Mouse (Mus musculus) spleen, adult 2 months (tissue): ENCODE measurements at regions not wholly inside any gene's neighbourhood (a gene's known extent, or its start where the extent isn't known, plus 50 kb on each side); places are given as distances from the start of the nearest gene placed in this dataset.

ENCODE experiments used
- DNase-seq, 2 experiments: peaks; one replicate each; pipeline versions ENCODE4 v3.0.0 to v3.0.0-alpha.2; 2012 to 2021; ENCODE audit warnings: low spot score in 2 of 2, low read depth in 1 of 2
- H3K27ac ChIP-seq: fragments of 200-500 bp; 2 replicates; pipeline ENCODE4 v1.5.1; 2012; ENCODE audit warnings: low read length, inconsistent platforms; ENCODE audit not compliant: insufficient read depth
- H3K27me3 ChIP-seq: fragments of 200-500 bp; 2 replicates; pipeline ENCODE4 v1.6.1; 2012; ENCODE audit warnings: mild to moderate bottlenecking, moderate library complexity, low read length, inconsistent platforms; ENCODE audit not compliant: control insufficient read depth, insufficient read depth
- H3K36me3 ChIP-seq: fragments of 200-500 bp; 2 replicates; pipeline ENCODE4 v1.6.1; 2012; ENCODE audit warnings: mild to moderate bottlenecking, low read length, inconsistent platforms; ENCODE audit not compliant: control insufficient read depth, insufficient read depth
- H3K4me1 ChIP-seq: fragments of 200-500 bp; 2 replicates; pipeline ENCODE4 v1.6.1; 2011; ENCODE audit warnings: inconsistent platforms; ENCODE audit not compliant: control insufficient read depth, insufficient read depth, insufficient read length
- H3K4me3 ChIP-seq: fragments of 200-500 bp; 2 replicates; pipeline ENCODE4 v1.5.1; 2011; ENCODE audit warnings: mild to moderate bottlenecking, inconsistent platforms; ENCODE audit not compliant: insufficient read depth, insufficient read length; ENCODE audit errors: extremely low read depth
- CTCF ChIP-seq: fragments of 200-500 bp; IDR thresholded peaks from 2 replicates; pipeline ENCODE4 v1.5.1; 2011; ENCODE audit warnings: mild to moderate bottlenecking, inconsistent platforms; ENCODE audit not compliant: insufficient read depth, insufficient read length, insufficient replicate concordance; ENCODE audit errors: extremely low read depth
- POLR2A ChIP-seq: fragments of 200-500 bp; IDR thresholded peaks from 2 replicates; pipeline ENCODE4 v1.6.1; 2011; ENCODE audit warnings: low read depth, low read length, inconsistent platforms
- WGBS: fragments of 180-500 bp; shearing (Covaris S2); methylation state at CpG from one replicate; pipeline ENCODE4 v1.1.7; 2018; 5-methylcytosine and 5-hydroxymethylcytosine counted together

DNA sequence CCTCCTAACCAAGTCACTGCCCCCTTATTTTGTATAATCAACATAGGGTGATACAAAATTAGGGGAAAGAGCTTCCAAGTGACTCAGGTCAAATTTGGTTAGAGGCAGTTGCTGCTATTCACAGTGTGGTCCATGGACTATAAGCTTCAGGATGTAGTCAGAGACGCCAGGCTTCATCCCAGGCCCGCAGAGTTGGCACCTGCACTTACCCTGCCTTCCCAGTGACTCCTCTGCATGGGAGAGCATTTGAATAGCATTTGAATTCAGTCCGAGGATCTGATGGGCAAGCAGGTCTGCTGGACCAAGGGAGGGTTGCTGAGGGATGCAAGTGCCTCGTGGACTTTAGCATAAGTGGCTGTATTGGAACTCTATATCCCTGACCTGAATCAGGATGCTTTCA is 181.8 kb downstream of the 1810013L24Rik start:
- no peak for DNase-seq
- H3K27me3 ChIP-seq, result no peaks in the 10 kb centered on the region
- TF ChIP-seq POLR2A, result no peak
- H3K4me3 ChIP-seq, result no peak overlapping the region
- no peaks in the 10 kb centered on the region for H3K4me1 ChIP-seq
- 76% methylated on average over 4 of the region's 4 CpGs for WGBS
- H3K36me3 ChIP-seq, result no peaks in the 10 kb centered on the region
- no peak overlapping the region for H3K27ac ChIP-seq

DNA sequence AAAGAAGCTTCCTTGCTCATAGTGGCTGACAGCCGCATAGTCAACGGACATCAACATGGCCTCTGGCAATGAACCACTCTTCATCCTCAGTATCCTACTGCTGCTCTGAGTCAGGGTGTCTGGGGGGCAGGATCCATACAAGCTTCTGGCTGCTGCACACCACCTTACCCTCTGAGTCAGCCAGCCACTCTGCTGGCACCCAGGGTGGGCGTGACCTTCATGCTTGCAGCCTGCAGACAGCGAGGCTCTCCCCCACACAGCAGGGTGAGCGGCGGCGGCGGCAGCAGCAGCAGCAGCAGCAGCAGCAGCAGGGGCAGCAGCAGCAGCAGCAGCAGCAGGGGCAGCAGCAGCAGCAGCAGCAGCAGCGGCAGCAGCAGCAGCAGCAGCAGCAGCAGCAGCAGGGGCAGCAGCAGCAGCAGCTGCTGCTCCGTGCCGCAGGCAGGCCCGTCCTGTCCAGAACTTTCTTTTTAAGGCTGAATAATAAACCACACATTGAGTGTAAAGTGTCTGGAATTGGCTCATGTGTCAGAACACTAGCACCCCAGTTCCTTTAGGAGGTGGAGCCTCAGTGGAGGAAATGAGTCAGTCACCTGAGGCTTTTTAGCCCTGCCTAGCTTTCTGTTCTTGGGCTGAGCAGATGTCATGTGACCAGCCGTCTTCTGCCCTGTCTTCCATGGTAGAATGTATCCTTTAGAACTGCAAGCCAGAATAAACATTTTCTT is 186.3 kb downstream of the 1810013L24Rik start:
- no peak for DNase-seq
- H3K4me1 ChIP-seq, result no peaks in the 10 kb centered on the region
- no peaks in the 10 kb centered on the region for H3K27me3 ChIP-seq
- no peaks in the 10 kb centered on the region for H3K36me3 ChIP-seq
- no peak for TF ChIP-seq POLR2A
- no peak for TF ChIP-seq CTCF
- 84% methylated on average over 13 of the region's 13 CpGs for WGBS
- no peak overlapping the region for H3K4me3 ChIP-seq
- H3K27ac ChIP-seq, result no peak overlapping the region

DNA sequence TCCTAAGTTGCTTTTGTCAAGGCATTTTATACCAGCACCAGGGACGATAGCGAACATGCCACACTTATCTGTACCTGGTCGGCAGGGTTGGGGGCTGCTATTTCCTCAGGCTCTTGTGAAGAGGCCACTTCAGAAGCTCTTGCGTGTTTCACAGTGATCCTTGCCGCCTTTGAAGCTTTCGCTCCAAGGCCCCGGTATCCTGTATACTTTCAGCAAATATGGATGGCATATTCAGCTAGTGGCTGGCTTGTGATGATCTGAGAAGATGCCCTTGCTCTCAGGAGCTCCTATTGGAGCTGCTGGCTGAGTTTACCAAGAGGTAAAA is 186.8 kb downstream of the 1810013L24Rik start:
- no peaks in the 10 kb centered on the region for H3K4me1 ChIP-seq
- no peaks in the 10 kb centered on the region for H3K27me3 ChIP-seq
- no peaks in the 10 kb centered on the region for H3K36me3 ChIP-seq
- WGBS, result 95% methylated on average over 7 of the region's 7 CpGs
- DNase-seq, result no peak
- no peak overlapping the region for H3K4me3 ChIP-seq
- TF ChIP-seq CTCF (no peak), POLR2A (no peak)
- H3K27ac ChIP-seq, result no peak overlapping the region

DNA sequence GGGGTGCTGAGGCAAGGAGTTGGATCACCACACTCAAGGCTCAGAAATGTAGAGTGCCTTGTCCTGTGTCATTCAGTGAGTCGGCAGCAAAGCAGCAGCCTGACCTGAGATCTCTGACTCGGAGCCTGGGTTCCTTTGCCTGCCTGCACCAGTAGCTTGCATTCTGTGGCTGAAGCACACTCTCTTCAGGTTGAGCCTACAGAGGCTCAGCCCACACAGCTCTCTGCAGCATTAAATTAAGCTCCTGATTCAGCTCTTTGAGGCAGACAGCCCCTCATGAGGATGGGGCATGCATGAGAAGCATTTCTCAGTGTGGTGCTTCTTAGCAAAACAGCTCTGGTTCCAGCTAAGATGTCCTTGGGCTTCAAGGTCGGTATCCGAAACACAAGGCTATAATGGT is 200.8 kb downstream of the 1810013L24Rik start:
- H3K27me3 ChIP-seq, result 0 out of 2 replicates have a peak, but pooled peaks cover 1% of the 10 kb centered on the region
- no peaks in the 10 kb centered on the region for H3K4me1 ChIP-seq
- WGBS, result 75% methylated on average over 4 of the region's 4 CpGs
- TF ChIP-seq POLR2A (no peak), CTCF (no peak)
- DNase-seq, result no peak
- H3K36me3 ChIP-seq, result no peaks in the 10 kb centered on the region
- H3K4me3 ChIP-seq, result no peak overlapping the region
- H3K27ac ChIP-seq, result no peak overlapping the region

DNA sequence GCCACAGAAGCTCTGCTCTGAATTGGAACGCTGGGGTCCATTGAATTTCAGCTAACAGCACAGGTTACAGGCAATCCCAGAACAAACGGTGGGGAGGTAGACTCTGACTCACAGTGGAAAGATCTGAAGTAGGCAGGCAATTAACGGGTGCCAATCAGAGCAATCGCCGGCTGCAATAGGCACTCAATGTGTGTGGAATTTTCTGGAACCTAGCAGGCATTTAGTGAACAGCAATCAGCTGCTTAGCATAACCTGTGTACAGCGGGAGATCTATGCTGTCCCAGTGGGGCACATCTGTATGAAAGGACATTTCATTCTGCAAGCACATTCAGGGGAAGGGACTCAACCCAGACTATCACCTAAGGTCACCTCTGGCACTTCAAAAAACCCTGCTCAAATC is 213.4 kb downstream of the 1810013L24Rik start:
- Histone ChIP-seq H3K27ac (no peak overlapping the region), H3K4me1 (no peaks in the 10 kb centered on the region), H3K27me3 (no peaks in the 10 kb centered on the region), H3K36me3 (no peaks in the 10 kb centered on the region), H3K4me3 (no peak overlapping the region)
- TF ChIP-seq CTCF (no peak), POLR2A (no peak)
- WGBS, result 78% methylated on average over 6 of the region's 6 CpGs
- DNase-seq, result no peak

DNA sequence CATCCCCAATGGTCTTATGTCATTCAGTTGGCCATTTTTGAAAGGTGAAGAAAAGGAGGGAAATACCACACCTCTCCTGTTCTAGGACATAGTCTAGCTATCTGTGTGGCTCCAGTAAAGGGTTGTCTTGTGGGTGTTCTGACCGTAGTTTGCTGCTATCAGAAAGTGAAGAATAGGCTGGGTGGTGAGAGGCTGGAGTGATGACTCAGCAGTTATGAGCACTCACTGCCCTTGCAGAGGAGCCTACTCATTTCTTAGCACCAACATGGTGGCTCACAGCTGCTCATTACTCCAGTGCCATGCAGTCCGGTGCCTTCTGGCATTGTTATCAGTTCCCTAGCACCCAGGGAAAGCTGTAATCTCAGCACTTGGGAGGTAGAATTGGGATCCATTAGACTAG is 217.0 kb downstream of the 1810013L24Rik start:
- no peak for TF ChIP-seq CTCF
- TF ChIP-seq POLR2A, result no peak
- Histone ChIP-seq H3K4me1 (no peaks in the 10 kb centered on the region), H3K27ac (no peak overlapping the region), H3K27me3 (no peaks in the 10 kb centered on the region), H3K4me3 (no peak overlapping the region), H3K36me3 (no peaks in the 10 kb centered on the region)
- 76% methylated on average over 2 of the region's 2 CpGs for WGBS
- DNase-seq, result no peak

DNA sequence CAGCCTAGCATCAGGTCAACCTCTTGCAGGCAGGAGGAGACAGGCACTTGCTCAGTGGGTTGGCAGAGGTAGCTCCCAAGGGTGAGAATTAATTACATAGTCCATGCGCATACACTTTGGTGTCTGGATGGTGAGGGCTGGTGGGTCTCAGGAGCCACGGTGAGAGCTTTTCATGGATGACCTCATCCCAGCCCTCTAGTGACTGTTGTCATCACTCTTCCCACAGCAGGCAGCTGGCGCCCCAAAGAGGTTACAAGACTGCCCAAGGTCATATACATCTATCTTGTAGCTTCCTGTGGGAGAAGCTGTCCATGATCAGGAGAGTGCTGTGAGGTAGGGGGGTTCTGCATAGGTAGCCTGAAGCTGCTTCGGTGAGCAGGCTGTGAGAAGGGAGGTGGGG is 224.5 kb downstream of the 1810013L24Rik start:
- 67% methylated on average over 4 of the region's 4 CpGs for WGBS
- no peak for TF ChIP-seq CTCF
- no peak for TF ChIP-seq POLR2A

More for the DNA sequence above, 224.5 kb downstream of the 1810013L24Rik start:
- no peak for DNase-seq
- Histone ChIP-seq H3K36me3 (no peaks in the 10 kb centered on the region), H3K27me3 (no peaks in the 10 kb centered on the region), H3K4me1 (no peaks in the 10 kb centered on the region), H3K27ac (no peak overlapping the region), H3K4me3 (no peak overlapping the region)
